Comparison of ENCODE assay signal across 15 mouse cellular contexts in genomic region chr1:62812701-62813684, GRCm38 (mm10).
A peak's percentile ranks its signal among the peaks of the same experiment; 100 is the strongest.
DNase-seq lines count a peak whose midpoint lies in the region; ATAC-seq lines count a peak whose summit lies in the region.
"Had no signal": no experiment of that assay in that cellular context is flagged by ENCODE, and none has a peak within 500 bp of the region (broad histone marks: within the 10 kb centered on the region; RNA-seq: fewer than 3 reads in every experiment).

No protein-coding gene starts in this region.

- DNase-seq in lung, postnatal 25 days (ENCODE audit: low spot score): no peak
- DNase-seq in embryo, embryonic 9.5 days (ENCODE audit: extremely low spot score): peak; percentile 58
- no peak for DNase-seq in limb, embryonic 10.5 days (ENCODE audit: low spot score)
- DNase-seq: adrenal gland, postnatal 25 days; cerebellum, adult 9-11 months; kidney, adult 18-20 months; kidney, postnatal 25 days had no signal

- no peaks in the 10 kb centered on the region for H3K36me3 ChIP-seq in lung, embryonic 16.5 days (ENCODE audit: control insufficient read depth, insufficient read depth, low read length)
- peaks cover 33% of the 10 kb centered on the region for H3K36me3 ChIP-seq in limb, embryonic 10.5 days
- H3K36me3 ChIP-seq in stomach, embryonic 16.5 days (ENCODE audit: control insufficient read depth, insufficient read depth, low read length): no peaks in the 10 kb centered on the region
- H3K36me3 ChIP-seq: liver, embryonic 12.5 days had no signal

- no peak overlapping the region for H3K9ac ChIP-seq in lung, embryonic 16.5 days (ENCODE audit: low read length)
- H3K9ac ChIP-seq in stomach, embryonic 16.5 days (ENCODE audit: low read length): no peak overlapping the region
- H3K9ac ChIP-seq: embryonic facial prominence, embryonic 13.5 days; liver, embryonic 12.5 days had no signal

- 36% methylated on average over 10 of the region's 10 CpGs for WGBS in lung, embryonic 16.5 days
- WGBS in limb, embryonic 10.5 days: 28% methylated on average over 10 of the region's 10 CpGs
- 44% methylated on average over 10 of the region's 10 CpGs for WGBS in stomach, embryonic 16.5 days

- no peaks in the 10 kb centered on the region for H3K27me3 ChIP-seq in lung, embryonic 16.5 days (ENCODE audit: control insufficient read depth, insufficient read depth, low read depth, low read length)
- no peaks in the 10 kb centered on the region for H3K27me3 ChIP-seq in limb, embryonic 10.5 days (ENCODE audit: low read depth, poor library complexity, severe bottlenecking)
- H3K27me3 ChIP-seq in stomach, embryonic 16.5 days (ENCODE audit: control insufficient read depth, insufficient read depth, low read length): no peaks in the 10 kb centered on the region
- H3K27me3 ChIP-seq: embryonic facial prominence, embryonic 13.5 days; liver, embryonic 12.5 days had no signal

- no peak overlapping the region for H3K4me3 ChIP-seq in lung, embryonic 16.5 days (ENCODE audit: low read length)
- no peak overlapping the region for H3K4me3 ChIP-seq in limb, embryonic 10.5 days
- no peak overlapping the region for H3K4me3 ChIP-seq in stomach, embryonic 16.5 days (replicated peaks; ENCODE audit: low read length)
- H3K4me3 ChIP-seq: embryonic facial prominence, embryonic 13.5 days; liver, embryonic 12.5 days had no signal

- H3K4me2 ChIP-seq in lung, embryonic 16.5 days (ENCODE audit: low read depth, low read length): no peak overlapping the region
- no peak overlapping the region for H3K4me2 ChIP-seq in stomach, embryonic 16.5 days (ENCODE audit: low read depth, low read length)
- H3K4me2 ChIP-seq: embryonic facial prominence, embryonic 13.5 days; liver, embryonic 12.5 days had no signal

- peak overlapping the region; percentile 78 for H3K27ac ChIP-seq in lung, embryonic 16.5 days (ENCODE audit: low read length)
- peak overlapping the region; percentile 36; the same call in 1 of the 2 replicates for H3K27ac ChIP-seq in limb, embryonic 10.5 days
- peak overlapping the region; percentile 27; the same call in 1 of the 2 replicates for H3K27ac ChIP-seq in stomach, embryonic 16.5 days (ENCODE audit: low read length)
- H3K27ac ChIP-seq: embryonic facial prominence, embryonic 13.5 days; liver, embryonic 12.5 days had no signal

- no peaks in the 10 kb centered on the region for H3K9me3 ChIP-seq in lung, embryonic 16.5 days (ENCODE audit: control insufficient read depth, low read length)
- H3K9me3 ChIP-seq in limb, embryonic 10.5 days (replicated peaks): no peaks in the 10 kb centered on the region
- no peaks in the 10 kb centered on the region for H3K9me3 ChIP-seq in stomach, embryonic 16.5 days (replicated peaks; ENCODE audit: control insufficient read depth, low read length)
- H3K9me3 ChIP-seq: embryonic facial prominence, embryonic 13.5 days; liver, embryonic 12.5 days had no signal

- ATAC-seq in lung, embryonic 16.5 days (ENCODE audit: low read depth): peak; percentile 71; the same call in 1 of the 2 replicates
- ATAC-seq in stomach, embryonic 16.5 days (ENCODE audit: insufficient read depth, low FRiP score): peak; percentile 35; the same call in 1 of the 2 replicates
- no peak for ATAC-seq in monocyte, adult 5-6 weeks (replicated peaks; ENCODE audit: insufficient number of reproducible peaks, low FRiP score, low TSS enrichment, poor library complexity, severe bottlenecking)
- no peak for ATAC-seq in CD4-positive, CD25-positive, alpha-beta regulatory T cell, adult 4 months
- ATAC-seq: activated CD4-positive, CD25-positive, alpha-beta regulatory T cell, adult 4 months; liver, embryonic 12.5 days; midbrain, embryonic 16.5 days had no signal

- peaks cover 13% of the 10 kb centered on the region for H3K4me1 ChIP-seq in lung, embryonic 16.5 days (replicated peaks; ENCODE audit: control insufficient read depth, insufficient read depth, low read length)
- H3K4me1 ChIP-seq in limb, embryonic 10.5 days: peaks cover 18% of the 10 kb centered on the region
- H3K4me1 ChIP-seq in stomach, embryonic 16.5 days (ENCODE audit: control insufficient read depth, insufficient read depth, low read length): no peaks in the 10 kb centered on the region
- H3K4me1 ChIP-seq: liver, embryonic 12.5 days had no signal

Comparison
In these comparisons a context has a peak if more than half of its experiments do, and no peak if none do; other contexts are left out.
1. ATAC-seq: peak in lung, embryonic 16.5 days (single experiment) and stomach, embryonic 16.5 days (single experiment); none in monocyte, adult 5-6 weeks (single experiment) and CD4-positive, CD25-positive, alpha-beta regulatory T cell, adult 4 months (single experiment).
2. H3K27ac ChIP-seq: peak in every context shown above with its lines; median percentile 78 in lung, embryonic 16.5 days; 36 in limb, embryonic 10.5 days; 27 in stomach, embryonic 16.5 days.